Mouse (Mus musculus) intestine, postnatal 0 days (tissue): ENCODE measurements around the gene Dnah7c. TPM values are rescaled to one million over a fixed set of nuclear protein-coding genes. Genes with fewer than 3 reads are reported as not detected.
"Not testable (repeated sequence)": the region's sequence is repeated elsewhere in the genome, so short reads cannot be mapped to it uniquely, and the experiment has no call there.

ENCODE experiments used
- ATAC-seq: fragments of 200-750 bp; cut with Nextera tagmentation; 2 replicates; pipeline ENCODE4 v1.8.0; 2017; ENCODE audit warnings: mild to moderate bottlenecking, moderate TSS enrichment, moderate library complexity
- H3K27ac ChIP-seq: fragments of 300-500 bp; sonication (generic); 2 replicates; pipeline ENCODE4 v1.5.1; 2014; ENCODE audit warnings: mild to moderate bottlenecking, low read depth, low read length, moderate library complexity
- H3K27me3 ChIP-seq: fragments of 300-500 bp; sonication (generic); replicated peaks from 2 replicates; pipeline ENCODE4 v1.6.1; 2014; ENCODE audit warnings: low read length, mixed read lengths; ENCODE audit not compliant: control insufficient read depth, insufficient read depth
- H3K36me3 ChIP-seq: fragments of 300-500 bp; sonication (generic); 2 replicates; pipeline ENCODE4 v1.6.1; 2014; ENCODE audit warnings: mild to moderate bottlenecking, moderate library complexity; ENCODE audit not compliant: control insufficient read depth, insufficient read depth
- H3K4me1 ChIP-seq: fragments of 300-500 bp; sonication (generic); replicated peaks from 2 replicates; pipeline ENCODE4 v1.6.1; 2014; ENCODE audit warnings: antibody characterized with exemption, low read length, mixed read lengths; ENCODE audit not compliant: control insufficient read depth, insufficient read depth
- H3K4me2 ChIP-seq: fragments of 300-500 bp; sonication (generic); replicated peaks from 2 replicates; pipeline ENCODE4 v1.6.1; 2014; ENCODE audit warnings: low read depth, mild to moderate bottlenecking, moderate library complexity
- H3K4me3 ChIP-seq: fragments of 300-500 bp; sonication (generic); 2 replicates; pipeline ENCODE4 v1.5.1; 2014; ENCODE audit warnings: low read depth, low read length
- H3K9ac ChIP-seq: fragments of 300-500 bp; sonication (generic); 2 replicates; pipeline ENCODE4 v1.6.1; 2014; ENCODE audit warnings: mild to moderate bottlenecking, low read depth, low read length
- H3K9me3 ChIP-seq: fragments of 300-500 bp; sonication (generic); 2 replicates; pipeline ENCODE4 v1.6.1; 2016; ENCODE audit warnings: mixed run types; ENCODE audit not compliant: control insufficient read depth
- CTCF ChIP-seq: sonication (generic); IDR thresholded peaks from 2 replicates; pipeline ENCODE4 v1.5.1; 2016; ENCODE audit warnings: low read depth, mild to moderate bottlenecking, control low read depth, antibody characterized with exemption, moderate library complexity
- WGBS: fragments of 180-500 bp; shearing (Covaris S2); extraction: QIAGEN DNeasy Blood & Tissue Kit; methylation state at CpG from one replicate; pipeline ENCODE4 v1.1.7; 2014; 5-methylcytosine and 5-hydroxymethylcytosine counted together
- polyA plus RNA-seq: library from polyadenylated mRNA; unstranded; fragments of >200 nt; fragmentation: Nextera tagmentation; extraction: Ambion mirVana; gene quantifications from 2 replicates; pipeline ENCODE4 v1.2.1, GENCODE M21; 2015

The Dnah7c gene
- polyA plus RNA-seq, 1 experiment from 2014 or later: not detected

GRCm38 (mm10) chr1:46734455-46734854 is 309.1 kb downstream of the Dnah7c start:
- H3K27me3 ChIP-seq, H3K9ac ChIP-seq, H3K36me3 ChIP-seq, H3K27ac ChIP-seq, ATAC-seq, H3K4me3 ChIP-seq, H3K4me1 ChIP-seq, H3K9me3 ChIP-seq, H3K4me2 ChIP-seq: not testable (repeated sequence)
- 84% methylated on average over 2 of the region's 2 CpGs for WGBS

GRCm38 (mm10) chr1:46764600-46764999 is 339.2 kb downstream of the Dnah7c start:
- not testable (repeated sequence) for H3K4me2 ChIP-seq, ATAC-seq, H3K4me1 ChIP-seq, H3K27ac ChIP-seq, H3K4me3 ChIP-seq, H3K27me3 ChIP-seq, H3K9ac ChIP-seq, H3K9me3 ChIP-seq, H3K36me3 ChIP-seq
- 40% methylated on average over 3 of the region's 3 CpGs for WGBS

- H3K4me2 ChIP-seq, H3K4me1 ChIP-seq, H3K36me3 ChIP-seq, H3K9me3 ChIP-seq, ATAC-seq, H3K27ac ChIP-seq, H3K27me3 ChIP-seq, H3K9ac ChIP-seq, H3K4me3 ChIP-seq: not testable (repeated sequence)
- TF ChIP-seq CTCF: peak; percentile 23; the same call in 1 of the 2 replicates
Measured at GRCm38 (mm10) chr1:46769318-46769717, 343.9 kb downstream of the Dnah7c start.

- not testable (repeated sequence) for H3K4me1 ChIP-seq, H3K9ac ChIP-seq, H3K27ac ChIP-seq, H3K9me3 ChIP-seq, H3K36me3 ChIP-seq, H3K27me3 ChIP-seq, H3K4me3 ChIP-seq, ATAC-seq, H3K4me2 ChIP-seq
- 86% methylated on average over 7 of the region's 7 CpGs for WGBS
Measured at GRCm38 (mm10) chr1:46770077-46770695, 344.8 kb downstream of the Dnah7c start.

- 77% methylated on average over 4 of the region's 4 CpGs for WGBS
- H3K9ac ChIP-seq, H3K4me3 ChIP-seq, H3K4me2 ChIP-seq, H3K27me3 ChIP-seq, H3K4me1 ChIP-seq, H3K36me3 ChIP-seq, ATAC-seq, H3K9me3 ChIP-seq, H3K27ac ChIP-seq: not testable (repeated sequence)
Measured at GRCm38 (mm10) chr1:46782227-46782626, 356.8 kb downstream of the Dnah7c start.

GRCm38 (mm10) chr1:46805074-46805473 is 379.7 kb downstream of the Dnah7c start:
- no peak for TF ChIP-seq CTCF
- H3K4me1 ChIP-seq: no peaks in the 10 kb centered on the region
- whole genome bisulfite sequencing: 75% methylated on average over 1 of the region's 1 CpGs
- no peaks in the 10 kb centered on the region for H3K9me3 ChIP-seq
- H3K4me3 ChIP-seq: no peak overlapping the region
- H3K9ac ChIP-seq: no peak overlapping the region
- ATAC-seq: no peak
- no peak overlapping the region for H3K4me2 ChIP-seq
- no peaks in the 10 kb centered on the region for H3K36me3 ChIP-seq
- no peaks in the 10 kb centered on the region for H3K27me3 ChIP-seq
- no peak overlapping the region for H3K27ac ChIP-seq

GRCm38 (mm10) chr1:46808630-46809029 is 383.2 kb downstream of the Dnah7c start:
- not testable (repeated sequence) for ATAC-seq, H3K9me3 ChIP-seq, H3K4me2 ChIP-seq, H3K36me3 ChIP-seq, H3K4me1 ChIP-seq, H3K4me3 ChIP-seq, H3K27me3 ChIP-seq, H3K9ac ChIP-seq, H3K27ac ChIP-seq
- 88% methylated on average over 4 of the region's 4 CpGs for WGBS
